Mouse (Mus musculus) kidney, embryonic 14.5 days (tissue): Measurements from ENCODE around the gene Lrrc4. TPM values are rescaled to one million over a fixed set of nuclear protein-coding genes. Genes with fewer than 3 reads are reported as not detected.

Experiments
- ATAC-seq: fragments of 200-750 bp; cut with Nextera tagmentation; 2 replicates; pipeline ENCODE4 v1.8.0; 2017; ENCODE audit warnings: moderate number of reproducible peaks, mild to moderate bottlenecking, moderate TSS enrichment, moderate library complexity; ENCODE audit not compliant: low FRiP score, low TSS enrichment
- H3K27ac ChIP-seq: fragments of 300-500 bp; sonication (generic); 2 replicates; pipeline ENCODE4 v1.5.1; 2014; ENCODE audit warnings: low read depth, mild to moderate bottlenecking, low read length, moderate library complexity, mixed read lengths
- H3K27me3 ChIP-seq: fragments of 300-500 bp; sonication (generic); 2 replicates; pipeline ENCODE4 v1.6.1; 2014; ENCODE audit warnings: mild to moderate bottlenecking, low read length; ENCODE audit not compliant: control insufficient read depth, insufficient read depth
- H3K36me3 ChIP-seq: fragments of 300-500 bp; sonication (generic); 2 replicates; pipeline ENCODE4 v1.6.1; 2014; ENCODE audit warnings: low read length, mixed read lengths; ENCODE audit not compliant: control insufficient read depth, insufficient read depth
- H3K4me1 ChIP-seq: fragments of 300-500 bp; sonication (generic); 2 replicates; pipeline ENCODE4 v1.6.1; 2014; ENCODE audit warnings: low read length, mixed read lengths; ENCODE audit not compliant: control insufficient read depth, insufficient read depth
- H3K4me2 ChIP-seq: fragments of 300-500 bp; sonication (generic); replicated peaks from 2 replicates; pipeline ENCODE4 v1.6.1; 2014; ENCODE audit warnings: low read depth, mild to moderate bottlenecking, low read length
- H3K4me3 ChIP-seq: fragments of 300-500 bp; sonication (generic); 2 replicates; pipeline ENCODE4 v1.5.1; 2014; ENCODE audit warnings: mild to moderate bottlenecking, low read length
- H3K9ac ChIP-seq: fragments of 300-500 bp; sonication (generic); 2 replicates; pipeline ENCODE4 v1.6.1; 2014; ENCODE audit warnings: low read depth, mild to moderate bottlenecking, low read length, moderate library complexity
- H3K9me3 ChIP-seq: fragments of 300-500 bp; sonication (generic); 2 replicates; pipeline ENCODE4 v1.6.1; 2016; ENCODE audit warnings: low read length; ENCODE audit not compliant: control insufficient read depth
- whole genome bisulfite sequencing: fragments of 180-500 bp; shearing (Covaris S2); extraction: QIAGEN DNeasy Blood & Tissue Kit; methylation state at CpG from one replicate; pipeline ENCODE4 v1.1.7; 2014; 5-methylcytosine and 5-hydroxymethylcytosine counted together
- polyA plus RNA-seq: library from polyadenylated mRNA; unstranded; fragments of >200 nt; fragmentation: Nextera tagmentation; extraction: Ambion mirVana; gene quantifications from 2 replicates; pipeline ENCODE4 v1.2.1, GENCODE M21; 2014

Gene Lrrc4
- polyA plus RNA-seq, 1 experiment from 2014 or later = 2.8 TPM

DNA sequence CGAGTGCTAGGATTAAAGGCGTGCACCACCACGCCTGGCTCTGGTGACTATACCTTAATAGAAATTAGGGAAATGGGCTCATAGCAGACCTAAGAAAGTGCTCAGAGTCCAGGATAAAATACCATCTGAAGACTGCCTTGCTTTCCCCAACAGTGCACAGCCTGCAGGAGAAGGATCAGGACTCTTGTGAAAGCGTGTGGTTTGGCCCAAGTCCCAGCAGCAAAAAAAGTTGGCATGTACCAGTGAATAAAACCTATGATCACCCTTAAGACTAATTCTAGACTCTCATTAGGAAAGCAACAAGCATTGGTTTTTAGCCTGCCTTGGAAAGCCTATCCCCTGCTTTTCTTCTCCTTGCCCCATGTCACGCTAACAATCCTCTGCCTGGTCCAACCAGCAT lies 7.7 kb downstream of the Lrrc4 start:
- ATAC-seq = no peak
- no peak overlapping the region for H3K4me3 ChIP-seq
- H3K9ac ChIP-seq = no peak overlapping the region
- H3K9me3 ChIP-seq = no peaks in the 10 kb centered on the region
- 0 out of 2 replicates have a peak, but pooled peaks cover 3% of the 10 kb centered on the region for H3K4me1 ChIP-seq
- no peak overlapping the region for H3K4me2 ChIP-seq
- no peaks in the 10 kb centered on the region for H3K36me3 ChIP-seq
- 94% methylated on average over 5 of the region's 5 CpGs for WGBS
- H3K27ac ChIP-seq = no peak overlapping the region
- H3K27me3 ChIP-seq = no peaks in the 10 kb centered on the region

DNA sequence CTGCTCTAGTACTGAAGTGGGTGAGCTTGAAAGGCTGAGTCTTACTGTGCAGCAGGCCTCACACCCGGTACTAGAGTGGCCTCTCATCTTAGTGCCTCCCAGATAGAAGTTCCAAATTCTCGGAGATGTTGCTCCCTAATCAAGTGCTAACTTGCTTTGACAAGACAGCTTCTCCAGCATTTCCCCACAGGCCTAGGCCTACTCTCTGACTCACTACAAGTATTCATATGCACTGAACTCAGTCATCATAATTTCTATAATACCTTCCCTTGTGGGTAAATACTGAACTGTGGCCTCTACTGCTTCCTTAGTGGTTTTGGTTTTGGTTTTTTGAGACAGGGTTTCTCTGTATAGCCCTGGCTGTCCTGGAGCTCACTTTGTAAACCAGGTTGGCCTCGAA lies 8.2 kb downstream of the Lrrc4 start:
- ATAC-seq = no peak

GRCm38 (mm10) chr6:28822296-28822695 lies 9.3 kb downstream of the Lrrc4 start:
- 84% methylated on average over 3 of the region's 3 CpGs for WGBS
- Histone ChIP-seq H3K4me3 (no peak overlapping the region), H3K27ac (no peak overlapping the region), H3K9me3 (no peaks in the 10 kb centered on the region), H3K4me1 (no peaks in the 10 kb centered on the region), H3K9ac (no peak overlapping the region), H3K27me3 (no peaks in the 10 kb centered on the region), H3K36me3 (no peaks in the 10 kb centered on the region), H3K4me2 (no peak overlapping the region)
- ATAC-seq = no peak

More for the DNA sequence above, 8.2 kb downstream of the Lrrc4 start:
- H3K9ac ChIP-seq = no peak overlapping the region
- no peaks in the 10 kb centered on the region for H3K9me3 ChIP-seq
- no peaks in the 10 kb centered on the region for H3K27me3 ChIP-seq
- no peak overlapping the region for H3K4me3 ChIP-seq
- no peak overlapping the region for H3K4me2 ChIP-seq
- H3K4me1 ChIP-seq = 0 out of 2 replicates have a peak, but pooled peaks cover 3% of the 10 kb centered on the region
- H3K36me3 ChIP-seq = no peaks in the 10 kb centered on the region
- 90% methylated on average over 3 of the region's 3 CpGs for WGBS
- H3K27ac ChIP-seq = no peak overlapping the region

GRCm38 (mm10) chr6:28819509-28820358 lies 11.8 kb downstream of the Lrrc4 start:
- no peak overlapping the region for H3K4me3 ChIP-seq
- no peak for ATAC-seq
- H3K9ac ChIP-seq = no peak overlapping the region
- no peak overlapping the region for H3K4me2 ChIP-seq
- 76% methylated on average over 13 of the region's 13 CpGs for WGBS
- no peaks in the 10 kb centered on the region for H3K9me3 ChIP-seq
- H3K27me3 ChIP-seq = no peaks in the 10 kb centered on the region
- H3K4me1 ChIP-seq = no peaks in the 10 kb centered on the region
- H3K27ac ChIP-seq = no peak overlapping the region
- no peaks in the 10 kb centered on the region for H3K36me3 ChIP-seq

GRCm38 (mm10) chr6:28817039-28817438 lies 14.5 kb downstream of the Lrrc4 start:
- Histone ChIP-seq H3K36me3 (no peaks in the 10 kb centered on the region), H3K27me3 (no peaks in the 10 kb centered on the region), H3K4me2 (no peak overlapping the region), H3K4me1 (no peaks in the 10 kb centered on the region), H3K9ac (no peak overlapping the region), H3K4me3 (no peak overlapping the region), H3K27ac (no peak overlapping the region), H3K9me3 (no peaks in the 10 kb centered on the region)
- WGBS = 47% methylated on average over 9 of the region's 9 CpGs
- no peak for ATAC-seq

- ATAC-seq = no peak
- Histone ChIP-seq H3K4me1 (no peaks in the 10 kb centered on the region), H3K36me3 (no peaks in the 10 kb centered on the region), H3K9ac (no peak overlapping the region), H3K4me3 (no peak overlapping the region), H3K9me3 (no peaks in the 10 kb centered on the region), H3K4me2 (no peak overlapping the region), H3K27ac (no peak overlapping the region), H3K27me3 (no peaks in the 10 kb centered on the region)
- 77% methylated on average over 2 of the region's 2 CpGs for WGBS
Observed at GRCm38 (mm10) chr6:28814895-28815294, 16.7 kb downstream of the Lrrc4 start.

- no peaks in the 10 kb centered on the region for H3K36me3 ChIP-seq
- no peak overlapping the region for H3K27ac ChIP-seq
- WGBS = 89% methylated on average over 9 of the region's 9 CpGs
- H3K9me3 ChIP-seq = no peaks in the 10 kb centered on the region
- H3K9ac ChIP-seq = no peak overlapping the region
- no peaks in the 10 kb centered on the region for H3K27me3 ChIP-seq
- H3K4me2 ChIP-seq = no peak overlapping the region
- H3K4me3 ChIP-seq = no peak overlapping the region
- H3K4me1 ChIP-seq = no peaks in the 10 kb centered on the region
- no peak for ATAC-seq
Observed at GRCm38 (mm10) chr6:28813057-28813456, 18.5 kb downstream of the Lrrc4 start.

GRCm38 (mm10) chr6:28804751-28805150 lies 26.8 kb downstream of the Lrrc4 start:
- Histone ChIP-seq H3K9me3 (no peaks in the 10 kb centered on the region), H3K27ac (no peak overlapping the region), H3K4me1 (no peaks in the 10 kb centered on the region), H3K4me2 (no peak overlapping the region), H3K36me3 (no peaks in the 10 kb centered on the region; the same call in 1 of the 2 replicates), H3K27me3 (no peaks in the 10 kb centered on the region), H3K9ac (no peak overlapping the region), H3K4me3 (no peak overlapping the region)
- ATAC-seq = no peak
- 86% methylated on average over 5 of the region's 5 CpGs for WGBS

GRCm38 (mm10) chr6:28803678-28804279 lies 27.8 kb downstream of the Lrrc4 start:
- ATAC-seq = no peak
- no peaks in the 10 kb centered on the region for H3K4me1 ChIP-seq
- H3K27ac ChIP-seq = no peak overlapping the region
- H3K27me3 ChIP-seq = no peaks in the 10 kb centered on the region
- no peak overlapping the region for H3K9ac ChIP-seq
- no peak overlapping the region for H3K4me3 ChIP-seq
- 91% methylated on average over 6 of the region's 6 CpGs for WGBS
- no peaks in the 10 kb centered on the region; the same call in 1 of the 2 replicates for H3K36me3 ChIP-seq
- H3K9me3 ChIP-seq = no peaks in the 10 kb centered on the region
- H3K4me2 ChIP-seq = no peak overlapping the region
